Mouse (Mus musculus) heart, adult 2 months (tissue): ENCODE measurements around the gene Nsun4.

Experiments used
- CTCF ChIP-seq: fragments of 200-600 bp; IDR thresholded peaks from 2 replicates; pipeline ENCODE4 v1.8.1; 2022; ENCODE audit warnings: antibody characterized with exemption, mild to moderate bottlenecking, moderate library complexity
- POLR2A ChIP-seq: fragments of 200-500 bp; IDR thresholded peaks from 2 replicates; pipeline ENCODE4 v1.6.1; 2011; ENCODE audit warnings: mild to moderate bottlenecking, low read depth, low read length, control low read depth; ENCODE audit not compliant: insufficient read depth

DNA sequence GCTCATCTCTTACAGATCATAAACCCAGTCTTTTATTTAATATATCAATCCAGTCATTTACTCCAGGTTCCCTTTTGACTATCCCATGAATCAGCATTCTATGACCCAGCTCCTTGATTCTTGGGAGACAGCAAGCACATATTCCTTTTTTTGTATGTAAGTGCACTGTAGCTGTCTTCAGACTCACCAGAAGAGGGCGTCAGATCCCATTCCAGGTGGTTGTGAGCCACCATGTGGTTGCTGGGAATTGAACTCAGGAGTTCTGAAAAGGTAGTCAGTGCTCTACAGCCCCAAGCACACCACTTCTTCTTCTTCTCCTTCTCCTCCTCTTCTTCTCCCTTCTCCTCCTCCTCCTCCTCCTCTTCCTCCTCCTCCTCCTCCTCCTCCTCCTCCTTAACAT is 3.9 kb upstream of the Nsun4 start:
- TF ChIP-seq POLR2A = no peak
- TF ChIP-seq CTCF = no peak
